Mouse (Mus musculus) cerebellum, adult (tissue): ENCODE results near the gene Vmn1r100.
"Not testable (repeated sequence)": the region's sequence is repeated elsewhere in the genome, so short reads cannot be mapped to it uniquely, and the experiment has no call there.

Source experiments
- ATAC-seq: cut with Nextera tagmentation; 2 replicates; pipeline ENCODE4 v1.9.2; 2017; ENCODE audit warnings: mild to moderate bottlenecking, moderate library complexity, mixed read lengths; ENCODE audit not compliant: insufficient number of reproducible peaks, low FRiP score, low TSS enrichment

The Vmn1r100 gene

GRCm38 (mm10) chr7:20417642-20418041, at the start of gene Vmn1r100:
Gene Vmn1r100 (plus strand): TSS chr7:20417942.
- ATAC-seq, result not testable (repeated sequence)

- ATAC-seq, result not testable (repeated sequence)
Measured at GRCm38 (mm10) chr7:20375310-20375709, 42.4 kb upstream of the Vmn1r100 start, which contains the start of gene Gm5728. Gene Gm5728 (minus strand): TSS chr7:20375410.

- not testable (repeated sequence) for ATAC-seq
Measured at GRCm38 (mm10) chr7:20442493-20442892, 24.8 kb downstream of the Vmn1r100 start, which contains the start of gene Vmn1r101. Gene Vmn1r101 (minus strand): TSS chr7:20442593.
